Mouse (Mus musculus) ES-E14 (cell line): ENCODE measurements around the gene Fam214a.

Experiments
- CHD2 ChIP-seq: IDR thresholded peaks from 2 replicates; pipeline ENCODE4 v1.6.1; 2014; ENCODE audit warnings: mild to moderate bottlenecking, low read depth, low read length, inconsistent platforms
- HCFC1 ChIP-seq: IDR thresholded peaks from 2 replicates; pipeline ENCODE4 v1.6.1; 2012; ENCODE audit warnings: low read length, inconsistent platforms, borderline replicate concordance; ENCODE audit not compliant: insufficient read depth
- MAFK ChIP-seq: IDR thresholded peaks from 2 replicates; pipeline ENCODE4 v1.6.1; 2014; ENCODE audit warnings: mild to moderate bottlenecking, low read depth, low read length, inconsistent platforms; ENCODE audit not compliant: insufficient read depth
- ZC3H11A ChIP-seq: IDR thresholded peaks from 2 replicates; pipeline ENCODE4 v1.6.1; 2012; ENCODE audit warnings: low read depth, mild to moderate bottlenecking, inconsistent platforms, low read length, borderline replicate concordance
- ZNF384 ChIP-seq: IDR thresholded peaks from 2 replicates; pipeline ENCODE4 v1.6.1; 2012; ENCODE audit warnings: low read depth, low read length, inconsistent platforms

- TF ChIP-seq ZC3H11A = no peak
- no peak for TF ChIP-seq MAFK
- no peak for TF ChIP-seq CHD2
- TF ChIP-seq ZNF384 = no peak
- no peak for TF ChIP-seq HCFC1
Observed at GRCm38 (mm10) chr9:75025689-75026088, 73.0 kb downstream of the Fam214a start.
